Mouse (Mus musculus) embryonic facial prominence, embryonic 15.5 days (tissue): Measurements from ENCODE around the gene Cav3. TPM values are rescaled to one million over a fixed set of nuclear protein-coding genes. Genes with fewer than 3 reads are reported as not detected.

ENCODE experiments used
- ATAC-seq: fragments of 200-750 bp; cut with Nextera tagmentation; 2 replicates; pipeline ENCODE4 v1.8.0; 2017; ENCODE audit warnings: low read depth, moderate TSS enrichment; ENCODE audit not compliant: insufficient number of reproducible peaks, low FRiP score, low TSS enrichment
- H3K27ac ChIP-seq: fragments of 300-500 bp; sonication (generic); replicated peaks from 2 replicates; pipeline ENCODE4 v1.5.1; 2015; ENCODE audit warnings: mild to moderate bottlenecking, inconsistent platforms
- H3K27me3 ChIP-seq: fragments of 300-500 bp; sonication (generic); 2 replicates; pipeline ENCODE4 v1.6.1; 2015; ENCODE audit warnings: inconsistent platforms
- H3K36me3 ChIP-seq: fragments of 300-500 bp; sonication (generic); 2 replicates; pipeline ENCODE4 v1.6.1; 2015; ENCODE audit warnings: mild to moderate bottlenecking, inconsistent platforms
- H3K4me1 ChIP-seq: fragments of 300-500 bp; sonication (generic); 2 replicates; pipeline ENCODE4 v1.6.1; 2015; ENCODE audit warnings: inconsistent platforms
- H3K4me2 ChIP-seq: fragments of 300-500 bp; sonication (generic); replicated peaks from 2 replicates; pipeline ENCODE4 v1.6.1; 2015; ENCODE audit warnings: mild to moderate bottlenecking, inconsistent platforms
- H3K4me3 ChIP-seq: fragments of 300-500 bp; sonication (generic); replicated peaks from 2 replicates; pipeline ENCODE4 v1.5.1; 2015; ENCODE audit warnings: mild to moderate bottlenecking, inconsistent platforms
- H3K9ac ChIP-seq: fragments of 300-500 bp; sonication (generic); 2 replicates; pipeline ENCODE4 v1.6.1; 2015; ENCODE audit warnings: inconsistent platforms
- H3K9me3 ChIP-seq: fragments of 300-500 bp; sonication (generic); replicated peaks from 2 replicates; pipeline ENCODE4 v1.6.1; 2016; ENCODE audit warnings: inconsistent platforms
- WGBS: fragments of 180-500 bp; shearing (Covaris S2); methylation state at CpG from one replicate; pipeline ENCODE4 v1.1.7; 2015; 5-methylcytosine and 5-hydroxymethylcytosine counted together
- polyA plus RNA-seq: library from polyadenylated mRNA; unstranded; fragments of >200 nt; fragmentation: Nextera tagmentation; extraction: Ambion mirVana; gene quantifications from 2 replicates; pipeline ENCODE4 v1.2.1, GENCODE M21; 2015

The Cav3 gene
- polyA plus RNA-seq, 1 experiment from 2014 or later, result 31.2 TPM

DNA sequence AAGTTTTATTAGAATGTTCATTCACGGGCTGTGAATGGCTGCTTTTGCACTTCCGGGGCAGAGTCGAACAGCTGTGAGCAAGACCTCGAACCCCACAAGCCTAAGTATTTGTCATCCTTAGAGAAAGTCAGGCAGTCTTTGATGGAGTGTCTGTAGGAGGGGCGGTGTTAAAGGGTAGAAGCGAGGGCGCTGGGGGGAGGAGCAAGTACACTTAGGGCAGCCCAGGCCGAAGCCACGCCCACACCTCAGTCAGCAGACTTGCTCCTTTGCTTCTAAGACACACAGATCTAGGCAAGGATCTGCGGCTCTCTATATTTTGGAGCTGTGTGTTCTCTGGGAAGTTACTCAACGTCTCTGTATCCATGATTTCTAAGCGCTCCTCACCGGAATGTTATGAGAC is 20.6 kb downstream of the Cav3 start:
- no peak overlapping the region for H3K4me3 ChIP-seq
- 59% methylated on average over 13 of the region's 13 CpGs for WGBS
- no peak overlapping the region for H3K27ac ChIP-seq
- no peak for ATAC-seq
- H3K36me3 ChIP-seq, result no peaks in the 10 kb centered on the region
- H3K9me3 ChIP-seq, result no peaks in the 10 kb centered on the region
- no peak overlapping the region for H3K9ac ChIP-seq
- H3K4me2 ChIP-seq, result no peak overlapping the region
- no peaks in the 10 kb centered on the region; the same call in 1 of the 2 replicates for H3K27me3 ChIP-seq
- H3K4me1 ChIP-seq, result no peaks in the 10 kb centered on the region

DNA sequence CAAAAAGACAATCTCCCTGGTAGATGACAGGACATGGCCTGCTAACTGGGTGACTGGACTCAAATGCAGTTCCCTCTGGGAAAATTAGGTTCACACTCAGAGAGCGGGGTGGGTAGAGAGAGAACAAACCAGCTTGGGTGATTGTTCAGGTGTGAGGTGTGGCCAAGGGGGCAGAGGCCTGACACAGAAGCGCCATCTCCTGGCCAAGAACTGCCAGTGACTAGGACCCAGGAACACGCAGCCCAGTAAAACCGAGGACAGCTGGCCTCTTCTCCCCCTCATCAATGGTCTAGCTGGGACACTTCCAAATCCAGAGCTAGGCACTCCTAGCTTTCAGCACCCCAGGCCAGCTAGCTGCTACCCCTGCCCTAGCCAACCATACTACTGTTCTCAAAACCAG is 25.0 kb downstream of the Cav3 start:
- 10% methylated on average over 4 of the region's 4 CpGs for WGBS
- peaks cover 36% of the 10 kb centered on the region for H3K27me3 ChIP-seq
- H3K36me3 ChIP-seq, result no peaks in the 10 kb centered on the region
- no peak overlapping the region for H3K27ac ChIP-seq
- peaks cover 7% of the 10 kb centered on the region for H3K4me1 ChIP-seq
- H3K9me3 ChIP-seq, result no peaks in the 10 kb centered on the region
- no peak overlapping the region for H3K4me2 ChIP-seq
- no peak for ATAC-seq
- H3K9ac ChIP-seq, result no peak overlapping the region
- no peak overlapping the region for H3K4me3 ChIP-seq

- Histone ChIP-seq H3K27ac (no peak overlapping the region), H3K9me3 (no peaks in the 10 kb centered on the region), H3K9ac (no peak overlapping the region), H3K27me3 (peaks cover 51% of the 10 kb centered on the region), H3K4me1 (peaks cover 21% of the 10 kb centered on the region), H3K4me2 (no peak overlapping the region), H3K36me3 (no peaks in the 10 kb centered on the region), H3K4me3 (no peak overlapping the region)
- 77% methylated on average over 5 of the region's 5 CpGs for WGBS
- no peak for ATAC-seq
Measured at GRCm38 (mm10) chr6:112487993-112488392, 28.7 kb downstream of the Cav3 start.

- 32% methylated on average over 24 of the region's 24 CpGs for WGBS
Measured at GRCm38 (mm10) chr6:112488821-112489180, 29.5 kb downstream of the Cav3 start.

GRCm38 (mm10) chr6:112489181-112489909 is 30.0 kb downstream of the Cav3 start:
- H3K36me3 ChIP-seq, result no peaks in the 10 kb centered on the region
- peak overlapping the region; percentile 81 for H3K4me2 ChIP-seq
- peaks cover 21% of the 10 kb centered on the region for H3K4me1 ChIP-seq
- ATAC-seq, result no peak
- H3K27ac ChIP-seq, result no peak overlapping the region
- no peaks in the 10 kb centered on the region for H3K9me3 ChIP-seq
- H3K4me3 ChIP-seq, result peak overlapping the region; percentile 42
- peaks cover 51% of the 10 kb centered on the region for H3K27me3 ChIP-seq
- 5% methylated on average over 72 of the region's 72 CpGs for WGBS
- H3K9ac ChIP-seq, result no peak overlapping the region

More at GRCm38 (mm10) chr6:112488821-112489180, 29.5 kb downstream of the Cav3 start:
- peak overlapping the region; percentile 42 for H3K4me3 ChIP-seq
- no peaks in the 10 kb centered on the region for H3K9me3 ChIP-seq
- ATAC-seq, result no peak
- no peaks in the 10 kb centered on the region for H3K36me3 ChIP-seq
- H3K9ac ChIP-seq, result no peak overlapping the region
- H3K4me2 ChIP-seq, result peak overlapping the region; percentile 81
- H3K27ac ChIP-seq, result no peak overlapping the region
- H3K4me1 ChIP-seq, result peaks cover 21% of the 10 kb centered on the region
- H3K27me3 ChIP-seq, result peaks cover 51% of the 10 kb centered on the region

GRCm38 (mm10) chr6:112489910-112490559 is 30.7 kb downstream of the Cav3 start, which contains the start of gene Oxtr:
TSS of gene Oxtr (minus strand) at chr6:112489943.
- H3K9ac ChIP-seq, result no peak within 1 kb of the TSS
- no peak within 1 kb of the TSS for H3K27ac ChIP-seq
- WGBS, result 9% methylated on average over 24 of the region's 24 CpGs
- no peaks in the 10 kb centered on the region for H3K9me3 ChIP-seq
- peaks cover 21% of the 10 kb centered on the region for H3K4me1 ChIP-seq
- no peak for ATAC-seq
- no peaks in the 10 kb centered on the region for H3K36me3 ChIP-seq
- peaks cover 51% of the 10 kb centered on the region for H3K27me3 ChIP-seq
- H3K4me2 ChIP-seq, result peak within 1 kb of the TSS; percentile 81
- peak within 1 kb of the TSS; percentile 42 for H3K4me3 ChIP-seq

GRCm38 (mm10) chr6:112490625-112491242 is 31.4 kb downstream of the Cav3 start:
- Histone ChIP-seq H3K9ac (no peak overlapping the region), H3K9me3 (no peaks in the 10 kb centered on the region), H3K4me1 (peaks cover 21% of the 10 kb centered on the region), H3K4me3 (peak overlapping the region; percentile 42), H3K36me3 (no peaks in the 10 kb centered on the region), H3K27ac (no peak overlapping the region), H3K4me2 (peak overlapping the region; percentile 81), H3K27me3 (peaks cover 46% of the 10 kb centered on the region)
- WGBS, result under 1% methylated on average over 35 of the region's 35 CpGs
- ATAC-seq, result no peak; the same call in 1 of the 2 replicates

DNA sequence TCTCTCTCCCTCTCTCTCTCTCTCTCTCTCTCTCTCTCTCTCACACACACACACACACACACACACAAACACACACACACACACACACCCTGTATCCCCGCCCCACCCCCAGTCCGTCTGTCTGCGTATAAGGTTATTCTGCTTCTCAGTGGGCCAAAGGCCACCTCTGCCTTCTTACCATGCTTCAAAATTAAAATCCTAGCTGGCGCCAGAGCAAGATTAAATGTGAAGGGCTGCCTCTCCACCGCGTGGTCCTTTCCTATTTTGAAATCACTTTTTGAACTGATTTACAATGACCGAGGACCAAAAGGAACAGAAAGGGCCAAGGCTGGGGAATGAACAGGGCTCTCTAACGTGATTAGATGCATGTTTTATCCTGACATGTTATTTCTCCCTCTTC is 32.2 kb downstream of the Cav3 start:
- Histone ChIP-seq H3K27me3 (peaks cover 41% of the 10 kb centered on the region), H3K9me3 (no peaks in the 10 kb centered on the region), H3K4me3 (no peak overlapping the region), H3K9ac (no peak overlapping the region), H3K4me1 (peaks cover 21% of the 10 kb centered on the region), H3K4me2 (no peak overlapping the region), H3K27ac (no peak overlapping the region), H3K36me3 (no peaks in the 10 kb centered on the region)
- WGBS, result 79% methylated on average over 8 of the region's 8 CpGs
- ATAC-seq, result no peak

- WGBS, result 80% methylated on average over 6 of the region's 6 CpGs
- Histone ChIP-seq H3K4me1 (peaks cover 21% of the 10 kb centered on the region), H3K27me3 (peaks cover 32% of the 10 kb centered on the region)
Measured at GRCm38 (mm10) chr6:112492656-112493055, 33.4 kb downstream of the Cav3 start.

GRCm38 (mm10) chr6:112493371-112493770 is 34.1 kb downstream of the Cav3 start:
- no peak overlapping the region for H3K9ac ChIP-seq
- H3K4me2 ChIP-seq, result no peak overlapping the region
- peaks cover 21% of the 10 kb centered on the region for H3K4me1 ChIP-seq
- no peak overlapping the region for H3K4me3 ChIP-seq
- H3K36me3 ChIP-seq, result no peaks in the 10 kb centered on the region
- H3K27ac ChIP-seq, result no peak overlapping the region
- no peaks in the 10 kb centered on the region for H3K9me3 ChIP-seq
- no peak for ATAC-seq
- WGBS, result 85% methylated on average over 9 of the region's 9 CpGs
- peaks cover 25% of the 10 kb centered on the region for H3K27me3 ChIP-seq

More at GRCm38 (mm10) chr6:112492656-112493055, 33.4 kb downstream of the Cav3 start:
- Histone ChIP-seq H3K4me3 (no peak overlapping the region), H3K36me3 (no peaks in the 10 kb centered on the region), H3K4me2 (no peak overlapping the region), H3K9ac (no peak overlapping the region), H3K9me3 (no peaks in the 10 kb centered on the region), H3K27ac (no peak overlapping the region)
- ATAC-seq, result no peak

- 59% methylated on average over 10 of the region's 10 CpGs for WGBS
- Histone ChIP-seq H3K4me3 (no peak overlapping the region), H3K36me3 (no peaks in the 10 kb centered on the region), H3K27me3 (peaks cover 12% of the 10 kb centered on the region), H3K27ac (no peak overlapping the region), H3K9me3 (no peaks in the 10 kb centered on the region), H3K9ac (no peak overlapping the region), H3K4me2 (no peak overlapping the region), H3K4me1 (peaks cover 11% of the 10 kb centered on the region)
- ATAC-seq, result no peak
Measured at GRCm38 (mm10) chr6:112494620-112495081, 35.3 kb downstream of the Cav3 start.
